Mouse (Mus musculus) liver, embryonic 14.5 days (tissue): ENCODE results near the gene Ifna6. TPM values are rescaled to one million over a fixed set of nuclear protein-coding genes. Genes with fewer than 3 reads are reported as not detected.
A peak's percentile ranks its signal among the peaks of the same experiment; 100 is the strongest.

ENCODE experiments used
- ATAC-seq: fragments of 200-750 bp; cut with Nextera tagmentation; 2 replicates; pipeline ENCODE4 v1.8.0; 2017; ENCODE audit warnings: moderate number of reproducible peaks, mild to moderate bottlenecking, moderate library complexity; ENCODE audit not compliant: insufficient read depth
- DNase-seq, 3 experiments: peaks; one replicate each; pipeline ENCODE4 v3.0.0-alpha.2; 2012 to 2013; ENCODE audit warnings: low read depth in 3 of 3, low spot score in 3 of 3
- H3K27ac ChIP-seq: fragments of 300-500 bp; sonication (generic); 2 replicates; pipeline ENCODE4 v1.5.1; 2014; ENCODE audit warnings: moderate library complexity, mild to moderate bottlenecking, control low read depth, inconsistent platforms
- H3K27me3 ChIP-seq: fragments of 300-500 bp; sonication (generic); 2 replicates; pipeline ENCODE4 v1.6.1; 2014; ENCODE audit warnings: mild to moderate bottlenecking, low read length, moderate library complexity; ENCODE audit not compliant: control insufficient read depth, insufficient read depth
- H3K36me3 ChIP-seq: fragments of 300-500 bp; sonication (generic); replicated peaks from 2 replicates; pipeline ENCODE4 v1.6.1; 2014; ENCODE audit warnings: low read depth; ENCODE audit not compliant: control insufficient read depth, insufficient read depth
- H3K4me1 ChIP-seq, 2 experiments: fragments of 200-500 bp in 1 of 2; fragments of 300-500 bp in 1 of 2; sonication (generic) in 1 of 2; replicated peaks; 2 replicates each; pipeline ENCODE4 v1.6.1; 2012 to 2014; ENCODE audit warnings: antibody characterized with exemption in 1 of 2, inconsistent platforms in 1 of 2, low read length in 1 of 2; ENCODE audit not compliant: control insufficient read depth in 2 of 2, insufficient read depth in 2 of 2
- H3K4me2 ChIP-seq: fragments of 300-500 bp; sonication (generic); 2 replicates; pipeline ENCODE4 v1.6.1; 2014; ENCODE audit warnings: low read depth, mild to moderate bottlenecking, control low read depth, moderate library complexity
- H3K4me3 ChIP-seq, 2 experiments: fragments of 200-500 bp in 1 of 2; fragments of 300-500 bp in 1 of 2; sonication (generic) in 1 of 2; 2 replicates each; pipeline ENCODE4 v1.5.1; 2012 to 2014; ENCODE audit warnings: low read depth in 2 of 2, low read length in 2 of 2, mild to moderate bottlenecking in 2 of 2, control low read depth in 1 of 2, inconsistent platforms in 1 of 2, moderate library complexity in 1 of 2; ENCODE audit not compliant: insufficient read depth in 1 of 2
- H3K9ac ChIP-seq: fragments of 300-500 bp; sonication (generic); replicated peaks from 2 replicates; pipeline ENCODE4 v1.6.1; 2014; ENCODE audit warnings: mild to moderate bottlenecking, control low read depth, moderate library complexity
- H3K9me3 ChIP-seq: fragments of 300-500 bp; sonication (generic); 2 replicates; pipeline ENCODE4 v1.6.1; 2016; ENCODE audit warnings: low read length, mixed read lengths; ENCODE audit not compliant: control insufficient read depth
- CTCF ChIP-seq: IDR thresholded peaks from 2 replicates; pipeline ENCODE4 v1.5.1; 2016; ENCODE audit warnings: antibody characterized with exemption, low read depth, control low read depth
- EP300 ChIP-seq: IDR thresholded peaks from 2 replicates; pipeline ENCODE4 v1.6.1; 2016; ENCODE audit warnings: antibody characterized with exemption, low read depth
- WGBS: fragments of 180-500 bp; shearing (Covaris S2); extraction: QIAGEN DNeasy Blood & Tissue Kit; methylation state at CpG from one replicate; pipeline ENCODE4 v1.1.7; 2014; ENCODE audit not compliant: insufficient replicate concordance; 5-methylcytosine and 5-hydroxymethylcytosine counted together
- polyA plus RNA-seq, 2 experiments: library from polyadenylated mRNA; depleted of rRNA in 1 of 2; stranded (reverse) in 1 of 2; unstranded in 1 of 2; fragments of >200 nt; fragmentation: Nextera tagmentation in 1 of 2; extraction: Ambion mirVana in 1 of 2; gene quantifications; 2 replicates each; pipeline versions ENCODE4 v1.2.1 to v1.2.3; 2012 to 2014

Ifna6 gene
- polyA plus RNA-seq, 2 experiments: not detected

- Histone ChIP-seq H3K27ac (no peak overlapping the region), H3K4me1 (no peaks in the 10 kb centered on the region), H3K9me3 (no peaks in the 10 kb centered on the region), H3K36me3 (no peaks in the 10 kb centered on the region), H3K27me3 (no peaks in the 10 kb centered on the region), H3K9ac (no peak overlapping the region), H3K4me2 (no peak overlapping the region), H3K4me3 (no peak overlapping the region)
- TF ChIP-seq CTCF: peak; percentile 41; the same call in 1 of the 2 replicates
- no peak for TF ChIP-seq EP300
- no peak for DNase-seq
- no peak for ATAC-seq
- 27% methylated on average over 3 of the region's 3 CpGs for WGBS
These were observed 11.6 kb downstream of the Ifna6 start for GRCm38 (mm10) chr4:88838828-88839227.

GRCm38 (mm10) chr4:88840058-88840457 lies 12.8 kb downstream of the Ifna6 start:
- DNase-seq: no peak
- WGBS: 43% methylated on average over 3 of the region's 3 CpGs
- H3K4me1 ChIP-seq: no peaks in the 10 kb centered on the region

GRCm38 (mm10) chr4:88841438-88841911 lies 14.3 kb downstream of the Ifna6 start, which contains the start of gene Ifna4:
Gene Ifna4, plus strand, starts transcription at chr4:88841861.
- no peak for TF ChIP-seq CTCF
- no peak for TF ChIP-seq EP300
- Histone ChIP-seq H3K4me2 (no peak within 1 kb of the TSS), H3K27me3 (no peaks in the 10 kb centered on the region), H3K4me1 (no peaks in the 10 kb centered on the region), H3K4me3 (no peak within 1 kb of the TSS), H3K9ac (no peak within 1 kb of the TSS), H3K36me3 (no peaks in the 10 kb centered on the region), H3K9me3 (no peaks in the 10 kb centered on the region), H3K27ac (no peak within 1 kb of the TSS)
- DNase-seq (no peak), ATAC-seq (no peak)
- 35% methylated on average over 2 of the region's 2 CpGs for WGBS

More at GRCm38 (mm10) chr4:88840058-88840457, 12.8 kb downstream of the Ifna6 start:
- H3K4me3 ChIP-seq: no peak overlapping the region
- TF ChIP-seq EP300 (no peak), CTCF (no peak)
- ATAC-seq: no peak
- H3K9me3 ChIP-seq: no peaks in the 10 kb centered on the region
- no peak overlapping the region for H3K27ac ChIP-seq
- no peaks in the 10 kb centered on the region for H3K27me3 ChIP-seq
- no peaks in the 10 kb centered on the region for H3K36me3 ChIP-seq
- no peak overlapping the region for H3K9ac ChIP-seq
- no peak overlapping the region for H3K4me2 ChIP-seq

- no peak for ATAC-seq
- no peaks in the 10 kb centered on the region for H3K36me3 ChIP-seq
- no peaks in the 10 kb centered on the region for H3K9me3 ChIP-seq
- H3K9ac ChIP-seq: no peak overlapping the region
- no peak for DNase-seq
- no peak; the same call in 1 of the 2 replicates for TF ChIP-seq CTCF
- no peak for TF ChIP-seq EP300
- H3K4me3 ChIP-seq: no peak overlapping the region
- H3K4me2 ChIP-seq: no peak overlapping the region
- H3K27me3 ChIP-seq: no peaks in the 10 kb centered on the region
- WGBS: 27% methylated on average over 2 of the region's 2 CpGs
- H3K27ac ChIP-seq: no peak overlapping the region
- H3K4me1 ChIP-seq: no peaks in the 10 kb centered on the region
These were observed 18.1 kb downstream of the Ifna6 start for GRCm38 (mm10) chr4:88845334-88845733.

GRCm38 (mm10) chr4:88849698-88850097 lies 22.5 kb downstream of the Ifna6 start, which contains the start of gene Ifna1:
Gene Ifna1, plus strand, starts transcription at chr4:88850087.
- Histone ChIP-seq H3K27ac (no peak within 1 kb of the TSS), H3K4me3 (no peak within 1 kb of the TSS), H3K27me3 (no peaks in the 10 kb centered on the region), H3K9ac (no peak within 1 kb of the TSS), H3K4me1 (no peaks in the 10 kb centered on the region), H3K4me2 (no peak within 1 kb of the TSS), H3K36me3 (no peaks in the 10 kb centered on the region), H3K9me3 (no peaks in the 10 kb centered on the region)
- WGBS: 18% methylated on average over 1 of the region's 1 CpGs
- no peak for TF ChIP-seq EP300
- TF ChIP-seq CTCF: no peak
- no peak for ATAC-seq
- DNase-seq: no peak
